Mouse (Mus musculus) v-Abl transformed pro-B cells (cell line): ENCODE data around the gene Apmap.

Experiments
- in situ Hi-C, 2 experiments: fragments of 400-800 bp; cut with MboI; formaldehyde crosslinking; loops; one replicate each; pipeline ENCODE4 v1.15.1; 2025; ENCODE audit not compliant: unreplicated experiment in 2 of 2

The Apmap gene

GRCm38 (mm10) chr2:150608087-150608799, at the start of gene Apmap:
Gene Apmap, minus strand, starts transcription at chr2:150608567.
- in situ Hi-C loops: loop anchor here in 1 of 2 experiments (5.0 to 10.0 kb wide), 3 partner anchors 41 to 147 kb away; no protein-coding TSS in a partner anchor

- in situ Hi-C loops: loop anchor here in 1 of 2 experiments (25.0 kb wide), 1 partner anchor 1330 kb away; the partner anchor contains the start of genes Fam110a and Slc52a3
Measured at GRCm38 (mm10) chr2:150656975-150657768, 48.8 kb upstream of the Apmap start.

GRCm38 (mm10) chr2:150656112-150656511, 47.7 kb upstream of the Apmap start:
- in situ Hi-C loops: loop anchor here in 1 of 2 experiments (25.0 kb wide), 1 partner anchor 1331 kb away; the partner anchor contains the start of genes Fam110a and Slc52a3

GRCm38 (mm10) chr2:150655290-150655689, 46.9 kb upstream of the Apmap start:
- in situ Hi-C loops: loop anchor here in 1 of 2 experiments (25.0 kb wide), 1 partner anchor 1332 kb away; the partner anchor contains the start of genes Fam110a and Slc52a3

- in situ Hi-C loops: loop anchor here in 1 of 2 experiments (25.0 kb wide), 1 partner anchor 1332 kb away; the partner anchor contains the start of genes Fam110a and Slc52a3
Measured at GRCm38 (mm10) chr2:150654814-150655213, 46.4 kb upstream of the Apmap start.

- in situ Hi-C loops: loop anchor here in 1 of 2 experiments (25.0 kb wide), 1 partner anchor 1336 kb away; the partner anchor contains the start of genes Fam110a and Slc52a3
Measured at GRCm38 (mm10) chr2:150651366-150651765, 43.0 kb upstream of the Apmap start.

- in situ Hi-C loops: loop anchor here in 1 of 2 experiments (25.0 kb wide), 1 partner anchor 1337 kb away; the partner anchor contains the start of genes Fam110a and Slc52a3
Measured at GRCm38 (mm10) chr2:150650511-150651074, 42.2 kb upstream of the Apmap start.

- in situ Hi-C loops: no loop called here
Measured at GRCm38 (mm10) chr2:150648300-150648895, 40.0 kb upstream of the Apmap start.

- in situ Hi-C loops: no loop called here
Measured at GRCm38 (mm10) chr2:150647681-150648299, 39.4 kb upstream of the Apmap start.

GRCm38 (mm10) chr2:150646411-150647121, 38.2 kb upstream of the Apmap start:
- in situ Hi-C loops: no loop called here

GRCm38 (mm10) chr2:150645225-150645624, 36.9 kb upstream of the Apmap start:
- in situ Hi-C loops: no loop called here

GRCm38 (mm10) chr2:150643726-150644415, 35.5 kb upstream of the Apmap start:
- in situ Hi-C loops: no loop called here

GRCm38 (mm10) chr2:150643166-150643565, 34.8 kb upstream of the Apmap start:
- in situ Hi-C loops: no loop called here

GRCm38 (mm10) chr2:150638370-150638733, 30.0 kb upstream of the Apmap start:
- in situ Hi-C loops: no loop called here

GRCm38 (mm10) chr2:150637702-150638369, 29.5 kb upstream of the Apmap start:
- in situ Hi-C loops: no loop called here

GRCm38 (mm10) chr2:150635877-150636446, 27.6 kb upstream of the Apmap start:
- in situ Hi-C loops: no loop called here

GRCm38 (mm10) chr2:150629255-150629654, 20.9 kb upstream of the Apmap start:
- in situ Hi-C loops: no loop called here

- in situ Hi-C loops: no loop called here
Measured at GRCm38 (mm10) chr2:150627140-150627539, 18.8 kb upstream of the Apmap start.
